Mouse (Mus musculus): ENCODE results near the gene Slc8a3.

Slc8a3 gene

DNA sequence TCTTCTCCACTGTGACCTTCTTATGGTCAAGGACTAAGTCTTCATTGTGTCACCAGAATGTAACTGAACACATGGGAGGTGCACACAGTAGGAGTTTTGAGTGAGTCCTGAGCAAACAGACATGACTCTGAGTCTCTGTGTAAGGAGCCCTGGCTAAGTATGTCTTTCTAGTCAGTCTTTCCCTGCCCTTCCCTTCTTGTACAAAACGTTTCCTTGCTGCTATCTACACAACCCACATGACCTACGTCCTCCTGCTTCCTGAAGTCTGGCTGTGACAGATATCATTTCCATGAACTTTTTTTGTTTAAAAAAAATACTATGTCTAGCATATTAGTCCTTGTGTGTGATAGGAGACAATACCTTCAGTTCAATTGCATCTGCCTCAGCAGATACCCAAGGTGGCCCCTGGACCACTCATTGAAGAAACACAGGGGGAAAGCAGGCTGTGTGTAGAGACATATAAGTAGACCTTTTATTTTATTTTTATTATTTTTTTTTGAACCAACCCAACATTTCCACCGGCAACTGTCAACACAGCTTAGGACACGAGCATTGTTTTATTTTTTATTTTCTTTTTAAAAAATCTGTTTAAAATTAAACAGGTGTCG is 135.4 kb downstream of the Slc8a3 start:
- POLR2A ChIA-PET, result no interaction called here
- CTCF ChIA-PET, result no interaction called here

DNA sequence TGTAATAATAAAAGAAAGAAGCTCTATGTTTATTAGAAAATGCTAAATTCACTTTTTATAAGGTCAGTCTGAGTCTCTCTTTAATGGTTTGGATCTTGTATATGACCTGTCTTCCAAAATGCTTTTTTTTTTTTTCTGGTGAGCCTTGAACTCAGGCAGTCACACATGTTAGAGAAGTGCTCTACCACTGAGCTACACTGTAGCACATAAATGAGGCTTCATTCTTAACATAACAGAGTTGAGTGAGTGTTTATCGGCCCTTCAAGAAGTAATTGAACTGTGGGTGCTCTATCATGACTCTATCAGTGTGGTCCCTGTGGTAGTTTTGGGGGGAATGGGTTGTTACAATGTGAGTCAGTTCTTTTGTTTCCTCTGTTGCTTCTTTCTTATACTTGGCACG is 139.0 kb downstream of the Slc8a3 start:
- ChIA-PET CTCF (no interaction called here), POLR2A (no interaction called here)

DNA sequence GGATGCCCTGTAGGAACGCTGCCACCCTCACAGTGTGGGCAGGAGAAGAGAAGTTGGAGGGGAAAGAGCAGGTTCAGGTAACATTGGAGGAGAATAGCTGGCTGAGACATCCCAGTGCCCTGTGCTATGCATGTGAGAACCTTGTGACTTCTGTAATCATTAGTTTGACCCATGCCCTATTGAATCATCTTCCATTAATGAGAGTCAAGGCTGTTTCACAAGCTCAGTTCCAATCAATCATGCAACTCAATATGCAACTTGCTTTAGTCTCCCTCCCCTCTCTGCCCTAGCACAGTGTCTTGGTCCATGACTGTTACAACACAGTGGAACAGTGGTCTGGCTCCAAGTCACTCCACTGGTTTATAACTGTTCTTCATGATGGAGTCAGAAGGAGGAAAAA is 143.3 kb downstream of the Slc8a3 start:
- ChIA-PET POLR2A (interaction anchor here in 1 of 4 experiments (0.5 kb wide), 1 partner anchor 76 kb away, joined by 3 read pairs; no protein-coding TSS in a partner anchor), CTCF (interaction anchor here in 1 of 4 experiments (1.1 kb wide), 1 partner anchor 8 kb away, joined by 6 read pairs; no protein-coding TSS in a partner anchor)

DNA sequence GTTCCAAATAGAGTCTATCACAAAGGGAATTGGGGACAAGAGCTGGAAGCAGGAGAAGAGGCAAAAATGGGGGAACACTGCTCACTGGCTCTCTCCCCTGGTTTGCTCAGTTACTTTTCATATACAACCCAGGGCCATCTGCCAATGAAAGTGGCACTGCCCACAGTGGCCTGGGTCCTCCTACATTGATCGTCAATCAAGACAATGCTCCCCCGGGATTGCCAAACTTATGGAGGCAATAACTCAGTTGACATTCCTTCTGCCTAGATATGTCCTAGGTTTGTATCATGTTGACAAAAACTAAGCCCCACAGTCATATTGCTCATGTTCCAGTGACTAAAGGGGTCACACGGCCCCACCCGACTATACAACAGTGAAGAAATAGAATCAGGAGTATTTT is 144.0 kb downstream of the Slc8a3 start:
- POLR2A ChIA-PET, result interaction anchor here in 1 of 4 experiments (0.5 kb wide), 1 partner anchor 77 kb away, joined by 3 read pairs; no protein-coding TSS in a partner anchor
- CTCF ChIA-PET, result no interaction called here

DNA sequence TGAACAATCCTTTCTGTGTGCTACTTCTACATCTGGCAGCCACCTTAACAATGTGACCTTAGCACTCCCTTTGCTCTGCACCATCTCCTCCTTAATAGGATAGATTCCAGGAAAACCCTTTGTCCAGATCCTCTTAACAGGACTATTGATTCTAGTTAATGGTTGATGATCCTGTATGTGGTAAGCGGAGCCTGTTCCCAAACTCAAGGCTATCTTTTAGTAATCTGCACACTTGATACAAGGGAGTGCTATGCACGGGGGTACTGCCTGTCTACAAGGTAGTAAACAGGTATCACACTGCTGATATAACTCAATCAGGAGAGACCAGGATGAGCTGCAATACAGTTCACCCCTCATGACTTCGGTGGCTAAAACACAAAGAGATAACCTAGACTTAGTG is 144.6 kb downstream of the Slc8a3 start:
- POLR2A ChIA-PET, result no interaction called here
- CTCF ChIA-PET, result no interaction called here

DNA sequence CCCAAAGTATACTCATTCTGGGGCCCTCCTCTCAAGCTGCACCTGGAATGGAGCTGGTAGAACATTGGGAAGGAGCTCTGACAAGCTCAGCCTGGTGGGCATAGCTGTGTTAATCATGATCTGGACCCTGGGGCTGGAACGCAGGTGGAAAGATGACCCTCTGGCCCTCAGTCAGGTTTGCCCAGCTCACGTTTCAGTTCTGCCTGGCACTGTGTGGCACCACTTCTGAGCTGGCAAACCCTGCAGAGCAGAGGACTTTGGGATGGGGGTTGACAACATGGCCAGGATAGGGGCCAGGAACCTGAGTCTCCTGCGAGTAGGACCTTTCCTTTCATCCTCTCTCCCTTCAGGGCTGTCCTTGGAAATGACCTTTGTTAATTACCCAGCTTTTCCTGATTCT is 146.3 kb downstream of the Slc8a3 start:
- POLR2A ChIA-PET, result interaction anchor here in 3 of 4 experiments (0.5 to 1.2 kb wide), 5 partner anchors 11 to 264 kb away, joined by 3 read pairs; partner anchors contain the start of gene Srsf5 (in 1 of the 3)
- CTCF ChIA-PET, result no interaction called here

DNA sequence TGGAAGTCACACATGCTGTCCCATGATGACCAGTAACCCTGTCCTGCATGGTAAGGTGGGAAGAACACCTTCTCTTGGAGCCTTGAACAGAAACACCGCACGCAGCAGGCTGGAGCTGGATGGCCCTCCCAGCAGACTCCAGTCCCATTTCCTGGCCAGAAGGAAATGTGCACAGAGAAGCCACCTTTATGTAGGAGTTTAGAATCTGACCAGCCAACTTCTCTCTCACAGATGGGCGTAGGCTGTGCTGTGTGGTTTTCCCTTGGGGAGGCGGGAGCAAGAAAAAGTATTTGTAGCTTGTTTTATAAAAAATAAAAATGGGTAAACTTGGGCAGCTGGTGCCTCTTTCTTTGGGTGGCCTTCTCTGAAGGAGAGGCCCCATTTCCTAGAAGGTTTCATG is 146.9 kb downstream of the Slc8a3 start:
- ChIA-PET POLR2A (interaction anchor here in 3 of 4 experiments (0.5 to 1.6 kb wide), 4 partner anchors 10 to 299 kb away, joined by 3 read pairs; partner anchors contain the start of genes Cox16 (in 1 of the 3) and Srsf5 (in 1 of the 3)), CTCF (no interaction called here)

DNA sequence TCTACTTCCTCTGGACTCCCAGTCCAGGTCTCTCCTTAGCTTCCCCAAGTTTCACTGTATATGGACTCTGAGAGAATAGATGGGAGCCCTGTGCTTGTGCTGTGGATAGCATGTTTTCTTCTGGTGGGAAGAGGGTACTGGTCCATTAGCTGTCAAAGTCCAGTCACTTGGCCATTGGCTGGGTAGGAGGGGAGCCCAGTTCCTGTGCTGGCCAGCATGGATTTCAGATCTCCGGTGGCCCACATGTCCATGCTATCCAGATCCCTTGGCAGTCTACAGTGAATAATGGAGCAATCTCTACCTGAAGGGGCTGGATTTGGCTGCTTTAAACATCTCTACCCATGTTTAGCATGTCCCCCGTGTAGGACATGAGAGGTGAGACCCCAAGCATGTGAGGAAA is 148.0 kb downstream of the Slc8a3 start:
- POLR2A ChIA-PET, result interaction anchor here in 1 of 4 experiments (1.6 kb wide), 1 partner anchor 300 kb away, joined by 3 read pairs; the partner anchor contains the start of gene Cox16
- CTCF ChIA-PET, result interaction anchor here in 1 of 4 experiments (0.7 kb wide), 1 partner anchor 151 kb away, joined by 3 read pairs; no protein-coding TSS in a partner anchor

DNA sequence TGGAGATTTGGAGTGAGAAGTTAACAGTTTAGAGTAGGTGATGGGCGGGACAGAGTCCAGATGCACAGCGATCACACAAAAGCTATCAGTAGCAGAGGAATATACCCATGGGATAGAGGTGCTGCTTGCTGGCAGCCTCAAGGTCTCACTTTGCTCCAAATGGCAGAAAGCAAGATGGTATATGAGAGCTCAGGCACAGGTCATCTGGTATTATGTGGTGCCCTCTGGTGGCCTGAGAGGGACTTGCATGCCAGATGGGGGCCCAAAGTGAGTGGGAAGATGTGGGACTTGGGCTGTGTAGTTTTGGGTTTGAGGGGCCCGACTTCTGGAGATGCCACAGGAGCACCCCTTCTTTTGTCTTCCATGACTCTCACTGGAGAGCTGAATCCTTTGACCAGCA is 150.9 kb downstream of the Slc8a3 start:
- CTCF ChIA-PET, result interaction anchor here (0.5 to 3.0 kb wide), 26 partner anchors 8 to 1349 kb away, joined by 3 to 25 read pairs (median 4); partner anchors contain the start of gene Smoc1 (in 3 of the 4)
- POLR2A ChIA-PET, result interaction anchor here in 2 of 4 experiments (1.0 to 2.9 kb wide), 4 partner anchors 14 to 164 kb away, joined by 3 to 11 read pairs (median 5); partner anchors contain the start of gene Smoc1 (in 2 of the 2)

DNA sequence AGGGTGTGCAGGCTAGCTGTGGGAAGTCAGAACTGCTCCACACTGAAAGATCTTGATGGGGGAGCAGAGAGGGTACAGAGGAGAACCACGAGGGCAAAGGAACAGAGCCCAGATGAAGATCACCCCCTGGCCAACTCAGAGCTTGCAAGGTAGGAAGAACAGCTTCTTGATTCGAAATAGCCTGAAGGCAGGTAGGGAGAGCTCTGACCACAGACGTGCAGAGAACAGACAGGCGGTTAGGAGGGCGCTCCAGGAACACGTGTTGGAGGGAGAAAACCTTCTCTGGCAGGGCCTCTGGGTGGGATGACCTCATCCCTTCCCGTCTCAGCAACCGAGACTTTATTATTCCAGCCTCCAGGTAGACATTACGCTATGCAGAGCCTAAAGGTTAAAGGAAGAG is 157.7 kb downstream of the Slc8a3 start:
- ChIA-PET CTCF (interaction anchor here in 2 of 4 experiments (1.1 to 1.2 kb wide), 2 partner anchors 8 kb away, joined by 3 read pairs; no protein-coding TSS in a partner anchor), POLR2A (interaction anchor here in 3 of 4 experiments (0.5 to 1.0 kb wide), 5 partner anchors 8 to 420 kb away, joined by 3 to 6 read pairs (median 4); partner anchors contain the start of gene Med6 (in 1 of the 3))

DNA sequence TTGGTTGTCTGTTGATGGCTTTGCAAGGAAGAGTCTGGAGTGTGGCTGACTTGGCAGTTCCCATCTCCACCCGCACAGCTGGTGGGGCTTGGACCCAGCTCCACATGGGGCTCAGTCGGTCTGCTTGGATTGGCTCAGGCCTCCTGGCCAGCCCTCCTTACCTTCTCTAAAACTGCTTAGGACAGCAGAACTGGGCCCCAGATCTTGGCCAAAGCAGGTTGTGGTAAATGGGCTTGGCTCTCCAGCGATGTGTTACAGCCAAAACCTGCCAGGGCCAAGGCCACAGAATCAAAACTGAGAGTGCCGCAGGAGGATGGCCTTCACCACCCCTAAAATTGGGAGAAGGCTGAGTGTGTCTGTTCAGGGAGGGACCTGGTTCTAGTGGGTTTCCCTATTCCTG is 159.1 kb downstream of the Slc8a3 start:
- ChIA-PET CTCF (interaction anchor here in 1 of 4 experiments (0.6 kb wide), 1 partner anchor 186 kb away, joined by 6 read pairs; no protein-coding TSS in a partner anchor), POLR2A (interaction anchor here in 2 of 4 experiments (0.6 to 1.1 kb wide), 2 partner anchors 153 to 208 kb away, joined by 3 read pairs; no protein-coding TSS in a partner anchor)

DNA sequence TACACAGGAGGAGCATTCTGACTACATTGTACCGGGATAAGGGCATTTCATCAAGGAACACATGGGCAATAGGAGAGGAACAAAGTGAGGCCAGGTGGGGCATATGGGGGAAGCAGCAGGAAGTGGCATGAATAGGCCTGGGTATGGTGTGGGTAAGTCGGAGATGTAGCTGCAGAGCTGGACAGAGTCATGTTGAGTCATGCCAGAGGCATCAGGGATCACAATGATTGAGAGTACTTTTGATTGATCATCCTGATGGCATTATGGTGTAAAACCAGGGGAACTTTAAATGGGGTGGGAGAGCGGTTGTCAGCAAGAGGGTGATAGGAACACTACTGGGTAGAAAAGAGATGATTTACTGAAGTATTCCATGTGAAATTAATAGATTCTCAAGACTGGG is 160.0 kb downstream of the Slc8a3 start:
- CTCF ChIA-PET, result no interaction called here
- POLR2A ChIA-PET, result interaction anchor here in 2 of 4 experiments (0.5 to 1.1 kb wide), 2 partner anchors 153 to 484 kb away, joined by 3 to 4 read pairs; no protein-coding TSS in a partner anchor

DNA sequence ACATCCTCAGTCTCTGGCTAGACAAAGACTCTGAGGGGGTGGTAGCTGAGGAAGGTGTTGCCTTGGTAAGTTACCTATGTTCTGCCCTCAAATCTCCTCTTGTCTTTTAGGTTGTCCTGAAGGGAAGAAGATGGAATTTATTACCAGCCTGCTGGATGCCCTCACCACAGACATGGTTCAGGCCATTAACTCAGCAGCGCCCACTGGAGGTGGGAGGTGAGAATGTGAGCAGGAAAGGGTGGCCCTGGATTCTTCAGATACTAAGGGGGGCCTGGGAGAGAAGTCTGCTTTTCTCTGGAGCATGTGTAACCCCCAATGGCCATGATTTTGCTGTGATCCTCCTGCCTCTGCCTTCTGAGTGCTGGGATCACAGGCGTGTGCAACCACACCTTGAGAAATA is 162.9 kb downstream of the Slc8a3 start:
- ChIA-PET POLR2A (interaction anchor here in 1 of 4 experiments (0.7 kb wide), 1 partner anchor 219 kb away, joined by 5 read pairs; no protein-coding TSS in a partner anchor), CTCF (interaction anchor here in 2 of 4 experiments (1.2 kb wide), 2 partner anchors 12 kb away, joined by 3 to 4 read pairs; no protein-coding TSS in a partner anchor)

DNA sequence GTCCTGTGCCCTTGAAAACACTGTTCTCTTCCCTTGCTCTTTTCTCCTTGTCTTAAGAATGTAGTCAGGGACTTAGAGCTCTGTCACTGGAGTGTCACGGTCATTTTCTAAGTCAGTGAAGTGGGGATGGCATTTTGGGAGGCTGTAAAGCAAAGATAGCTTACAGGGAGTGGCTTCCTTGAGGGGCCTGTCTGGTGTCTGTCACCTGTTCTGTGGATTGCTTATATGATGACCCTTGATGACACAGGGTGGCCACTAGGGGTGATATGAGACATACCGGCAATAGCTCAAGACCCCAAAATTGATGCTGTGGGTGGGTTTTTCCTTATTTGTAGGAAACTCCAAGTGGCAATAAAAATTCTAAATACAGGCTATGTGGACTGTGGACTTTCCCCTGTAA is 164.5 kb downstream of the Slc8a3 start:
- ChIA-PET POLR2A (interaction anchor here (0.5 to 2.7 kb wide), 24 partner anchors 10 to 422 kb away, joined by 3 to 20 read pairs (median 4); partner anchors contain the start of genes Smoc1 (in 2 of the 4), Srsf5 (in 2 of the 4) and Cox16 (in 1 of the 4)), CTCF (interaction anchor here in 3 of 4 experiments (0.5 to 1.4 kb wide), 7 partner anchors 8 to 760 kb away, joined by 3 to 5 read pairs (median 3); no protein-coding TSS in a partner anchor)

DNA sequence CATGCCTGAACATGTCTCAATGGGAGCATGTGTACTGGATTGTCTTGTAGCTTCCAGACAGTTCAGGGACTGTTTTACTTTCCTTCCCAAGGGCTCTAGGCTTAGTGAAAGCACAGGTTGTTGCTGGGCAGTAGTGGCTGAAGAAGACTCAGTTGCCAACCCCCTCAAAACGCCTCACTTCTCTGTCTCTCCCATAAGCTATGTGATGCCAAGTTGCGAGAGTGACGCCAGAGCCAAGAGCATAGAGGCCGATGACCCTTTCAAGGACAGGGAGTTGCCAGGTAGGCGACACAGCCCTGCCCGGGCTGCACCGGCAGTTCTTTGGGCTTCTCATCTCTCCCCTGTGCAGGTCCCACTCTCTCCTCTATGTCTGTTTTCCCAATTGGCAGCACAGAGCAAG is 164.9 kb downstream of the Slc8a3 start:
- POLR2A ChIA-PET, result interaction anchor here (0.5 to 2.7 kb wide), 26 partner anchors 10 to 552 kb away, joined by 3 to 20 read pairs (median 4); partner anchors contain the start of genes Smoc1 (in 2 of the 4), Srsf5 (in 2 of the 4) and Cox16 (in 1 of the 4)
- CTCF ChIA-PET, result interaction anchor here in 3 of 4 experiments (0.6 to 1.4 kb wide), 6 partner anchors 8 to 759 kb away, joined by 3 to 5 read pairs (median 4); no protein-coding TSS in a partner anchor

DNA sequence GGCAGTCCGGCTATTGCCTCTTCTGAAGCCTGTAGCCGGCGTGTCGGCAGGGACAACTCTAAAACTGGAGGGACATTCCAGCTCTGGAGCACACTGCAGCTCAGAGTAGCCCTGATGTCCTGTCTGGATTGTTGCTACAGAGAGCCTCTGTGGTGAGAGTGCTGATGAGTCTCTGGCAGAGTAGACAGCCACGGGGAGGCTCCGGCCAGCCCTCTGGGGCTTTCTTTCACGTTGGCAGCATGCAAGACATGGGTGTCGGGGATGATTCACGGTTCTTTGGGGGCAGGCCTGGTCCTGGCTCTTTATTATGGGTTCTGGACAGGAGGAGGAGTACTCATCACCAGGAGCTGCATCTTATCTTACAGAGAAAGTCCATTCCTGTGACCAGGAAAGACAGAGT is 165.8 kb downstream of the Slc8a3 start:
- POLR2A ChIA-PET, result interaction anchor here in 1 of 4 experiments (0.8 to 2.7 kb wide), 5 partner anchors 15 to 222 kb away, joined by 3 to 20 read pairs (median 4); partner anchors contain the start of genes Smoc1 and Srsf5
- CTCF ChIA-PET, result interaction anchor here in 3 of 4 experiments (0.6 to 1.1 kb wide), 5 partner anchors 8 to 214 kb away, joined by 3 to 4 read pairs (median 3); no protein-coding TSS in a partner anchor

DNA sequence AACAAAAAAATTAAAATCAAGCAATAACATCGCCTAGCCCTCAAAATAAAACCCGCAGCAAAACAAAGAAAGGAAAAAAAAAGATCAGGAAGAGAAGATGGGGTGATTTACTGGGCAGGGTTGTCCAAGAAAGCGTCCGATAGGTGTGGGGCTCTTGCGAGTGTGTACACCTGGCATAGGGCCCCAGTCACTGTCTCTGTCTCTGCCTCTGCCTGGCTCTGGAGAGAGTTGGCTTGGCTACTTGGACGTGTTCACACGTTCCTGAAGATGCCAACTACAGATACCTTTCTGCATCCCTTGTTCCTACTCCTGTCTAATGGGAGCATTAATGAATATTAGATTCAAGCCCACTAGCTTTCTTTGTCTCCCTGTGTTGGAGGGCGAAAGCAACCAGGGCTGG is 166.4 kb downstream of the Slc8a3 start:
- ChIA-PET POLR2A (interaction anchor here in 2 of 4 experiments (0.6 to 2.7 kb wide), 6 partner anchors 14 to 438 kb away, joined by 3 to 20 read pairs (median 4); partner anchors contain the start of genes Smoc1 (in 1 of the 2) and Srsf5 (in 1 of the 2)), CTCF (interaction anchor here in 2 of 4 experiments (1.0 to 1.1 kb wide), 3 partner anchors 9 to 15 kb away, joined by 3 to 4 read pairs (median 3); no protein-coding TSS in a partner anchor)

DNA sequence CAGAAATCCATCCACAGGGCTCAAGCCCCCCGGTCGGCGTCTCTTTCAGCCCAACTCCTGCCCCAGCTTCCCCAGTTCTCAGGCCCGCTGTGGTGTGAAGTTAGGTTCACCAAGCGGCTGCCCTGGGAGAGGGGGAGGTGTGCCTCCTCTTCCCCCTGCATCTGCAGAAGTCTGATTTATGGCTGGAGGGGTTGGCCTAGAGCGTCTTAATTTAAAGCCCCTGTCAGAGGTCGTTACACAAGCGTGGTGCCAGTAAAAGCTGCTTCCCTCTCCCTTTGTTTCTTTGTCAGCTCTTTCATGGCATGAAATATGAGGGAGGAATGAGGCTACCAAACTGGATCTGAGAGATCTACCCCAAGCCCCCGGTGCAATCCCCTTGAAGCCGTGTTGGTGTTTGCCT is 166.9 kb downstream of the Slc8a3 start:
- POLR2A ChIA-PET, result interaction anchor here in 2 of 4 experiments (0.6 to 1.1 kb wide), 2 partner anchors 221 to 438 kb away, joined by 3 to 4 read pairs; partner anchors contain the start of gene Srsf5 (in 1 of the 2)
- CTCF ChIA-PET, result interaction anchor here in 2 of 4 experiments (1.0 to 1.1 kb wide), 3 partner anchors 9 to 16 kb away, joined by 3 to 4 read pairs (median 3); no protein-coding TSS in a partner anchor

DNA sequence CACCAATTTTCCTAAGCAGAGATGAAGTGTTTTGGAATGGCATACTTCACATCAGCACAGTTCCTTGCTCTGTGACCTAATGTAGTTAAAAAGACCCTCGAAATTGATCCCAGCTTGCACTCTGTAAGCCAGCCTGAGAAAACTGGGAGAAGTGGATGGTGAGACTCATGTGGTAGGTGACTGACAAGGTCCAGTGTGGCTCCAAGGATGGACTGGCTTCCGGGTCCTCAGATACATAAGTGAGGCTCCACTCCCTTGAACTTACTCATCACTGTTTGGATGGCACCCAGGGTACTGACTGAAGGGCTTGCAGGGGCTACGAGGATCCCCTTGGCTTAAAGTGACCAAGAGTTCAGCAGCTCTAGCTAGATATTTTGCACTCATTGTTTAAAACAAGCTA is 169.4 kb downstream of the Slc8a3 start:
- POLR2A ChIA-PET, result interaction anchor here in 2 of 4 experiments (0.9 to 1.1 kb wide), 3 partner anchors 12 to 56 kb away, joined by 3 to 5 read pairs (median 3); no protein-coding TSS in a partner anchor
- CTCF ChIA-PET, result interaction anchor here in 1 of 4 experiments (1.8 kb wide), 1 partner anchor 19 kb away, joined by 4 read pairs; no protein-coding TSS in a partner anchor

Data from embryonic stem cell, embryonic (primary cell).